ENCODE assay signal across 8 mouse cellular contexts in genomic region chr19:5704801-5705571, GRCm38 (mm10). TPM values are rescaled to one million over a fixed set of nuclear protein-coding genes. Genes with fewer than 3 reads are reported as not detected.
A peak's percentile ranks its signal among the peaks of the same experiment; 100 is the strongest.
DNase-seq lines count a peak whose midpoint lies in the region; ATAC-seq and TF ChIP-seq lines count a peak whose summit lies in the region.

No protein-coding gene starts in this region.

- ATAC-seq in kidney, postnatal 0 days (replicated peaks; ENCODE audit: low FRiP score, low read depth), result peak; percentile 55; the same call in 1 of the 2 replicates
- ATAC-seq in hindbrain, postnatal 0 days, result peak; percentile 36; the same call in 1 of the 2 replicates

- H3K4me1 ChIP-seq in kidney, postnatal 0 days (replicated peaks; ENCODE audit: insufficient read depth, low read length), result 0 out of 2 replicates have a peak, but pooled peaks cover 6% of the 10 kb centered on the region
- peaks cover 6% of the 10 kb centered on the region for H3K4me1 ChIP-seq in bone marrow, adult 2 months (ENCODE audit: control insufficient read depth, insufficient read depth, low read length)
- H3K4me1 ChIP-seq in hindbrain, postnatal 0 days (ENCODE audit: insufficient read depth, low read length), result no peaks in the 10 kb centered on the region

- TF ChIP-seq CTCF in kidney, postnatal 0 days (IDR thresholded peaks at IDR 0.05; ENCODE audit: low read depth), result no peak
- no peak for TF ChIP-seq CTCF in bone marrow, adult 2 months (IDR thresholded peaks at IDR 0.05; ENCODE audit: control insufficient read depth, insufficient read depth, low read length)
- TF ChIP-seq CTCF in hindbrain, postnatal 0 days (IDR thresholded peaks at IDR 0.05; ENCODE audit: low read depth), result no peak

- H3K4me2 ChIP-seq in kidney, postnatal 0 days (ENCODE audit: low read length), result no peak overlapping the region
- no peak overlapping the region for H3K4me2 ChIP-seq in hindbrain, postnatal 0 days (ENCODE audit: low read depth, low read length)

- 37% methylated on average over 10 of the region's 10 CpGs for WGBS in kidney, postnatal 0 days
- WGBS in bone marrow, adult 2 months, result 29% methylated on average over 10 of the region's 10 CpGs
- WGBS in hindbrain, postnatal 0 days, result 42% methylated on average over 10 of the region's 10 CpGs

- no peak for TF ChIP-seq POLR2A in bone marrow, adult 2 months (IDR thresholded peaks at IDR 0.05; ENCODE audit: borderline replicate concordance, control insufficient read depth, low read depth, low read length)

- no peaks in the 10 kb centered on the region for H3K27me3 ChIP-seq in kidney, postnatal 0 days (ENCODE audit: insufficient read depth, low read length)
- no peaks in the 10 kb centered on the region for H3K27me3 ChIP-seq in hindbrain, postnatal 0 days (ENCODE audit: insufficient read depth, low read length)

- H3K27ac ChIP-seq in kidney, postnatal 0 days, result peak overlapping the region; percentile 33
- H3K27ac ChIP-seq in bone marrow, adult 2 months (ENCODE audit: control insufficient read depth, insufficient read depth, low read depth, low read length, poor library complexity), result peak overlapping the region; percentile 37
- H3K27ac ChIP-seq in hindbrain, postnatal 0 days, result no peak overlapping the region

- no peak overlapping the region for H3K9ac ChIP-seq in kidney, postnatal 0 days (ENCODE audit: low read depth, low read length)
- H3K9ac ChIP-seq in hindbrain, postnatal 0 days (replicated peaks; ENCODE audit: low read length), result no peak overlapping the region

- DNase-seq in kidney, postnatal 0 days (ENCODE audit: low spot score), result peak; percentile 77
- DNase-seq in kidney, adult 18-20 months, result no peak
- DNase-seq in hindbrain, postnatal 0 days (ENCODE audit: low spot score), result no peak
- DNase-seq in lung, postnatal 4 days, result peak; percentile 65 to 75
- DNase-seq in layer of hippocampus, postnatal 25 days (ENCODE audit: extremely low spot score in 1 of 2, low spot score in 1 of 2), result no peak
- no peak for DNase-seq in frontal cortex, adult 2 months (ENCODE audit: extremely low spot score in 1 of 2, low spot score in 1 of 2)
- no peak for DNase-seq in embryo, embryonic 10 days (ENCODE audit: low spot score)

- H3K4me3 ChIP-seq in kidney, postnatal 0 days (replicated peaks; ENCODE audit: low read depth, low read length), result no peak overlapping the region
- no peak overlapping the region for H3K4me3 ChIP-seq in bone marrow, adult 2 months (replicated peaks; ENCODE audit: control insufficient read depth, low read depth, low read length)
- no peak overlapping the region for H3K4me3 ChIP-seq in hindbrain, postnatal 0 days (ENCODE audit: low read length)

- H3K9me3 ChIP-seq in kidney, postnatal 0 days (replicated peaks; ENCODE audit: low read length), result no peaks in the 10 kb centered on the region
- H3K9me3 ChIP-seq in hindbrain, postnatal 0 days (ENCODE audit: low read length), result no peaks in the 10 kb centered on the region

- H3K36me3 ChIP-seq in kidney, postnatal 0 days (ENCODE audit: insufficient read depth, low read length), result peaks cover 33% of the 10 kb centered on the region
- H3K36me3 ChIP-seq in hindbrain, postnatal 0 days (ENCODE audit: insufficient read depth, low read length), result peaks cover 41% of the 10 kb centered on the region

RNA-seq across cellular contexts. Expression of gene Kcnk7, which starts 0.8 kb away (rescaled TPM):
- 0.32 and 0.33 TPM in 2 replicates for polyA plus RNA-seq in kidney, postnatal 0 days (2015; fragmentation: Nextera tagmentation; extraction: Ambion mirVana)
- not detected in 2 replicates for polyA plus RNA-seq in bone marrow, adult 2 months (2011; ENCODE audit: insufficient read depth, insufficient read length, low replicate concordance, missing spikeins)
- total RNA-seq in hindbrain, postnatal 0 days (2014; rRNA removed), result not detected in 2 replicates
- 0.19 and 0.61 TPM in 2 replicates for polyA plus RNA-seq in hindbrain, postnatal 0 days (2015; fragmentation: Nextera tagmentation; extraction: Ambion mirVana)
- not detected for total RNA-seq in layer of hippocampus, postnatal 25 days (2021)
- polyA plus RNA-seq in frontal cortex, adult 2 months (2012; rRNA removed), result 0.22 and 0.27 TPM in 2 replicates

RNA-seq across cellular contexts. Expression of gene Pcnx3, which starts 16.3 kb away (rescaled TPM):
- 14.8 and 15.0 TPM in 2 replicates for polyA plus RNA-seq in kidney, postnatal 0 days (2015; fragmentation: Nextera tagmentation; extraction: Ambion mirVana)
- polyA plus RNA-seq in bone marrow, adult 2 months (2011; ENCODE audit: insufficient read depth, insufficient read length, low replicate concordance, missing spikeins), result 43.5 and 99.7 TPM in 2 replicates
- total RNA-seq in hindbrain, postnatal 0 days (2014; rRNA removed), result 75.1 and 97.0 TPM in 2 replicates
- 16.8 and 17.2 TPM in 2 replicates for polyA plus RNA-seq in hindbrain, postnatal 0 days (2015; fragmentation: Nextera tagmentation; extraction: Ambion mirVana)
- 10 to 100 TPM; 59.8 to 73.9 TPM for total RNA-seq in layer of hippocampus, postnatal 25 days (2021)
- 68.4 and 72.5 TPM in 2 replicates for polyA plus RNA-seq in frontal cortex, adult 2 months (2012; rRNA removed)

RNA-seq across cellular contexts. Expression of gene Map3k11, which starts 16.4 kb away (rescaled TPM):
- 35.4 and 39.8 TPM in 2 replicates for polyA plus RNA-seq in kidney, postnatal 0 days (2015; fragmentation: Nextera tagmentation; extraction: Ambion mirVana)
- 26.8 and 60.5 TPM in 2 replicates for polyA plus RNA-seq in bone marrow, adult 2 months (2011; ENCODE audit: insufficient read depth, insufficient read length, low replicate concordance, missing spikeins)
- total RNA-seq in hindbrain, postnatal 0 days (2014; rRNA removed), result 20.6 and 20.7 TPM in 2 replicates
- 10.0 and 10.7 TPM in 2 replicates for polyA plus RNA-seq in hindbrain, postnatal 0 days (2015; fragmentation: Nextera tagmentation; extraction: Ambion mirVana)
- total RNA-seq in layer of hippocampus, postnatal 25 days (2021), result 10 to 100 TPM; 17.4 to 21.1 TPM
- 18.9 and 20.4 TPM in 2 replicates for polyA plus RNA-seq in frontal cortex, adult 2 months (2012; rRNA removed)

RNA-seq across cellular contexts. Expression of gene Ehbp1l1, which starts 21.1 kb away (rescaled TPM):
- 14.3 and 15.0 TPM in 2 replicates for polyA plus RNA-seq in kidney, postnatal 0 days (2015; fragmentation: Nextera tagmentation; extraction: Ambion mirVana)
- 130 and 224 TPM in 2 replicates for polyA plus RNA-seq in bone marrow, adult 2 months (2011; ENCODE audit: insufficient read depth, insufficient read length, low replicate concordance, missing spikeins)
- 16.6 and 19.7 TPM in 2 replicates for total RNA-seq in hindbrain, postnatal 0 days (2014; rRNA removed)
- 40.0 and 43.0 TPM in 2 replicates for polyA plus RNA-seq in hindbrain, postnatal 0 days (2015; fragmentation: Nextera tagmentation; extraction: Ambion mirVana)
- total RNA-seq in layer of hippocampus, postnatal 25 days (2021), result 10 to 100 TPM; 14.6 to 17.2 TPM
- polyA plus RNA-seq in frontal cortex, adult 2 months (2012; rRNA removed), result 16.8 and 18.8 TPM in 2 replicates

RNA-seq across cellular contexts. Expression of gene Fam89b, which starts 24.5 kb away (rescaled TPM):
- polyA plus RNA-seq in kidney, postnatal 0 days (2015; fragmentation: Nextera tagmentation; extraction: Ambion mirVana), result 91.0 and 92.7 TPM in 2 replicates
- 33.5 and 37.8 TPM in 2 replicates for polyA plus RNA-seq in bone marrow, adult 2 months (2011; ENCODE audit: insufficient read depth, insufficient read length, low replicate concordance, missing spikeins)
- 177 and 188 TPM in 2 replicates for total RNA-seq in hindbrain, postnatal 0 days (2014; rRNA removed)
- 131 and 140 TPM in 2 replicates for polyA plus RNA-seq in hindbrain, postnatal 0 days (2015; fragmentation: Nextera tagmentation; extraction: Ambion mirVana)
- total RNA-seq in layer of hippocampus, postnatal 25 days (2021), result 10 to 100 TPM; 29.3 to 32.9 TPM
- polyA plus RNA-seq in frontal cortex, adult 2 months (2012; rRNA removed), result 56.1 and 65.8 TPM in 2 replicates

Comparison
In these comparisons a context has a peak if more than half of its experiments do, and no peak if none do; other contexts are left out.
1. DNase-seq: peak in kidney, postnatal 0 days (single experiment) and lung, postnatal 4 days (2 of 2); none in kidney, adult 18-20 months (single experiment), hindbrain, postnatal 0 days (single experiment), layer of hippocampus, postnatal 25 days (0 of 2), frontal cortex, adult 2 months (0 of 2) and embryo, embryonic 10 days (single experiment).